Mouse (Mus musculus) small intestine, adult 2 months (tissue): ENCODE data around the gene Kmt2d.

Experiments
- CTCF ChIP-seq: fragments of 200-500 bp; IDR thresholded peaks from 2 replicates; pipeline ENCODE4 v1.5.1; 2012; ENCODE audit warnings: low read depth, mild to moderate bottlenecking, control low read depth, inconsistent platforms, low read length, moderate library complexity, mixed read lengths; ENCODE audit not compliant: insufficient replicate concordance, insufficient read length; ENCODE audit errors: extremely low read depth
- POLR2A ChIP-seq: fragments of 200-500 bp; IDR thresholded peaks from 2 replicates; pipeline ENCODE4 v1.6.1; 2012; ENCODE audit warnings: low read depth, mild to moderate bottlenecking, control low read depth, inconsistent platforms, low read length, moderate library complexity

DNA sequence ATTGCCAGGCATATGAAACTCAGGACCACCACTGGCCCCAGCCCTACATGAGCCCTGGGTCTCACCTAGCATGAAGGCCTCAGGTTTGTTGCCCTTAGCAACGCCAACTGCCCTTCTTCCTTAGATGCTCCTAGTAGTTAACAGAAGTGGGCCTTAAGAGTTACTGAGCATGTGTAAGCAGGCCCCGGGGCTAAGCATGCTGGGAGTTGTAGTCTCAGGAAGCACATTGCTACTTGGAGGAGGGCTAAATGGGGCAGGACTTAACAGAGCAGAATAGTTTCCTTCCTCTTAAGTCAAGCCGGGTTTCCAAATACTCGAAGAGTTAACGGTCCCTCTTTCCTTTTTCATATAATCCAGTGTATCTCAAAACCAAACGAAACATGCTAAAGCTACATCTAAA, 3.7 kb downstream of the Kmt2d start:
- no peak for TF ChIP-seq CTCF
- TF ChIP-seq POLR2A, result no peak
